ENCODE assay signal across 10 mouse cellular contexts in the genomic region with DNA sequence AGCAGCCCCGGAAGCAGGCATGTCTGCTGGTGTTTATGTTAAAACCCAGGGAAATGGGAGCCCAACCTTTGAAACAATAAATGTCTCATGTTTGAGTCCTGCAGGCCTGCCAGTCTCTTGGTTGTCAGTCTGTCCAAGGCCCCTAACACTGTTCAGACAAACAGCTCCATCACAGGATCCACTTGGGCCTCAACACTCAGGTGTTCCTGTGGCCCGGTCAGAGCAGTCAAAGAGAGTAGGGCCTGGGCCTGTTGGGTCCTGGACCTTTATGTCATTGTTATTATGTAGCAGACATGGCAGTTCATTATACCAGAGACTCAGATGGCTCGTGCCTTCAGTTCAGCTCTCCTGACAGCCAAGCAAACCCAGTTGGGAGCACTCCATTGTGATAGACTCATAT. TPM values are rescaled to one million over a fixed set of nuclear protein-coding genes. Genes with fewer than 3 reads are reported as not detected.
DNase-seq lines count a peak whose midpoint lies in the region; ATAC-seq lines count a peak whose summit lies in the region.
"Had no signal": no experiment of that assay in that cellular context is flagged by ENCODE, and none has a peak within 500 bp of the region (broad histone marks: within the 10 kb centered on the region; RNA-seq: fewer than 3 reads in every experiment).

No protein-coding gene starts in this region.

- peak overlapping the region; percentile 72 for H3K27ac ChIP-seq in forebrain, embryonic 10.5 days
- no peak overlapping the region; the same call in 1 of the 2 replicates for H3K27ac ChIP-seq in forebrain, embryonic 16.5 days (ENCODE audit: low read length)
- peak overlapping the region; percentile 6; the same call in 1 of the 2 replicates for H3K27ac ChIP-seq in liver, embryonic 11.5 days (ENCODE audit: low read depth, low read length)
- H3K27ac ChIP-seq in limb, embryonic 10.5 days = peak overlapping the region; percentile 72; the same call in 1 of the 2 replicates
- peak overlapping the region; percentile 39; the same call in 1 of the 2 replicates for H3K27ac ChIP-seq in neural tube, embryonic 14.5 days (ENCODE audit: low read depth, low read length)
- H3K27ac ChIP-seq: macrophage had no signal

- H3K36me3 ChIP-seq in forebrain, embryonic 10.5 days (replicated peaks) = peaks cover 18% of the 10 kb centered on the region
- no peaks in the 10 kb centered on the region for H3K36me3 ChIP-seq in forebrain, embryonic 16.5 days (ENCODE audit: control insufficient read depth, insufficient read depth)
- H3K36me3 ChIP-seq in liver, embryonic 11.5 days (ENCODE audit: control insufficient read depth, insufficient read depth, low read length) = no peaks in the 10 kb centered on the region
- peaks cover 6% of the 10 kb centered on the region; the same call in 1 of the 2 replicates for H3K36me3 ChIP-seq in limb, embryonic 10.5 days
- H3K36me3 ChIP-seq in neural tube, embryonic 14.5 days (ENCODE audit: control insufficient read depth, insufficient read depth, low read length) = no peaks in the 10 kb centered on the region; the same call in 1 of the 2 replicates

- no peak overlapping the region for H3K4me2 ChIP-seq in forebrain, embryonic 16.5 days (ENCODE audit: low read length)
- no peak overlapping the region for H3K4me2 ChIP-seq in liver, embryonic 11.5 days
- no peak overlapping the region for H3K4me2 ChIP-seq in neural tube, embryonic 14.5 days (ENCODE audit: low read depth, low read length)

- no peak for DNase-seq in forebrain, embryonic 10.5 days (ENCODE audit: extremely low spot score, low spot score)
- DNase-seq in liver, embryonic 11.5 days (ENCODE audit: low spot score) = no peak
- no peak for DNase-seq in liver
- no peak for DNase-seq in limb, embryonic 10.5 days (ENCODE audit: low spot score)
- DNase-seq in left cerebral cortex, adult 11 months (ENCODE audit: low spot score) = no peak
- DNase-seq in yolk sac, embryonic 10.5 days (ENCODE audit: low spot score) = no peak
- DNase-seq: retina, postnatal 1 day had no signal

- WGBS in forebrain, embryonic 10.5 days = 83% methylated on average over 3 of the region's 3 CpGs
- 73% methylated on average over 3 of the region's 3 CpGs for WGBS in forebrain, embryonic 16.5 days
- 82% methylated on average over 3 of the region's 3 CpGs for WGBS in liver, embryonic 11.5 days
- WGBS in limb, embryonic 10.5 days = 72% methylated on average over 3 of the region's 3 CpGs
- 58% methylated on average over 3 of the region's 3 CpGs for WGBS in neural tube, embryonic 14.5 days

- no peaks in the 10 kb centered on the region for H3K9me3 ChIP-seq in forebrain, embryonic 10.5 days
- no peaks in the 10 kb centered on the region for H3K9me3 ChIP-seq in forebrain, embryonic 16.5 days (ENCODE audit: control insufficient read depth, low read length)
- no peaks in the 10 kb centered on the region for H3K9me3 ChIP-seq in liver, embryonic 11.5 days (ENCODE audit: control insufficient read depth, low read length)
- H3K9me3 ChIP-seq in limb, embryonic 10.5 days (replicated peaks) = no peaks in the 10 kb centered on the region
- H3K9me3 ChIP-seq in neural tube, embryonic 14.5 days (ENCODE audit: control insufficient read depth, low read length) = no peaks in the 10 kb centered on the region

- no peaks in the 10 kb centered on the region for H3K27me3 ChIP-seq in forebrain, embryonic 10.5 days (ENCODE audit: poor library complexity, severe bottlenecking)
- H3K27me3 ChIP-seq in forebrain, embryonic 16.5 days (replicated peaks; ENCODE audit: control insufficient read depth, insufficient read depth, low read length) = no peaks in the 10 kb centered on the region
- no peaks in the 10 kb centered on the region for H3K27me3 ChIP-seq in liver, embryonic 11.5 days (replicated peaks; ENCODE audit: control insufficient read depth, insufficient read depth, low read length)
- no peaks in the 10 kb centered on the region for H3K27me3 ChIP-seq in limb, embryonic 10.5 days (ENCODE audit: low read depth, poor library complexity, severe bottlenecking)
- H3K27me3 ChIP-seq in neural tube, embryonic 14.5 days (ENCODE audit: control insufficient read depth, insufficient read depth, low read length) = no peaks in the 10 kb centered on the region

- H3K4me3 ChIP-seq in forebrain, embryonic 10.5 days = no peak overlapping the region
- H3K4me3 ChIP-seq in forebrain, embryonic 16.5 days (replicated peaks; ENCODE audit: low read length) = no peak overlapping the region
- H3K4me3 ChIP-seq in liver, embryonic 11.5 days (ENCODE audit: low read depth, low read length) = no peak overlapping the region
- no peak overlapping the region for H3K4me3 ChIP-seq in limb, embryonic 10.5 days
- H3K4me3 ChIP-seq in neural tube, embryonic 14.5 days (ENCODE audit: low read depth, low read length) = no peak overlapping the region

- H3K9ac ChIP-seq in forebrain, embryonic 16.5 days (replicated peaks; ENCODE audit: low read depth, low read length) = no peak overlapping the region
- no peak overlapping the region for H3K9ac ChIP-seq in liver, embryonic 11.5 days (ENCODE audit: low read depth, low read length)
- H3K9ac ChIP-seq in neural tube, embryonic 14.5 days (replicated peaks; ENCODE audit: low read depth, low read length) = 0 out of 2 replicates have a peak overlapping the region, but pooled peaks have one; percentile 7

- ATAC-seq in forebrain, embryonic 16.5 days = no peak
- ATAC-seq in liver, embryonic 11.5 days (replicated peaks; ENCODE audit: low FRiP score) = no peak
- no peak for ATAC-seq in neural tube, embryonic 14.5 days (ENCODE audit: low read depth)

- H3K4me1 ChIP-seq in forebrain, embryonic 10.5 days = peaks cover 11% of the 10 kb centered on the region
- no peaks in the 10 kb centered on the region; the same call in 1 of the 2 replicates for H3K4me1 ChIP-seq in forebrain, embryonic 16.5 days (replicated peaks; ENCODE audit: control insufficient read depth, insufficient read depth, low read length)
- peaks cover 8% of the 10 kb centered on the region; the same call in 1 of the 2 replicates for H3K4me1 ChIP-seq in liver, embryonic 11.5 days (replicated peaks; ENCODE audit: control insufficient read depth, insufficient read depth, low read length)
- peaks cover 24% of the 10 kb centered on the region for H3K4me1 ChIP-seq in limb, embryonic 10.5 days
- 0 out of 2 replicates have a peak, but pooled peaks cover 3% of the 10 kb centered on the region for H3K4me1 ChIP-seq in neural tube, embryonic 14.5 days (ENCODE audit: control insufficient read depth, insufficient read depth, low read length)

RNA-seq across cellular contexts. Expression of a gene that starts 49.9 kb away (rescaled TPM):
- 29.2 and 31.9 TPM in 2 replicates for polyA plus RNA-seq in forebrain, embryonic 10.5 days (2016; fragmentation: Nextera tagmentation; extraction: Ambion mirVana)
- 43.0 and 43.9 TPM in 2 replicates for polyA plus RNA-seq in forebrain, embryonic 16.5 days (2015; fragmentation: Nextera tagmentation; extraction: Ambion mirVana)
- polyA plus RNA-seq in liver, embryonic 11.5 days (2014; fragmentation: Nextera tagmentation; extraction: Ambion mirVana) = 5.6 and 5.7 TPM in 2 replicates
- 4.7 and 7.3 TPM in 2 replicates for polyA plus RNA-seq in limb, embryonic 10.5 days (2016; fragmentation: Nextera tagmentation; extraction: Ambion mirVana)
- polyA plus RNA-seq in neural tube, embryonic 14.5 days (2014; fragmentation: Nextera tagmentation; extraction: Ambion mirVana) = 43.7 and 51.5 TPM in 2 replicates
